ENCODE assay signal across 9 mouse cellular contexts in genomic region chr9:65267742-65268515, GRCm38 (mm10). TPM values are rescaled to one million over a fixed set of nuclear protein-coding genes. Genes with fewer than 3 reads are reported as not detected.
DNase-seq lines count a peak whose midpoint lies in the region; ATAC-seq and TF ChIP-seq lines count a peak whose summit lies in the region.
"Had no signal": no experiment of that assay in that cellular context is flagged by ENCODE, and none has a peak within 500 bp of the region (broad histone marks: within the 10 kb centered on the region; RNA-seq: fewer than 3 reads in every experiment).

No protein-coding gene starts in this region.

- POLR2A ChIA-PET in Patski (lab: Charles Lee) = no interaction called here

- TF ChIP-seq CTCF in Patski (IDR thresholded peaks at IDR 0.05) = no peak
- TF ChIP-seq CTCF in olfactory bulb, adult 2 months (IDR thresholded peaks at IDR 0.05; ENCODE audit: insufficient read depth, low read depth, low read length) = no peak

- no peak overlapping the region for H3K4me3 ChIP-seq in hindbrain, embryonic 15.5 days
- H3K4me3 ChIP-seq in olfactory bulb, adult 2 months (ENCODE audit: insufficient read depth, low read depth, low read length) = no peak overlapping the region

- intact Hi-C loops in heart, postnatal 10 days (cut with DNase I) = no loop called here

- in situ Hi-C loops in Patski (cut with MboI; ENCODE audit: low pct_unique_long_range_greater_than_20kb) = no loop called here

- 22% methylated on average over 7 of the region's 7 CpGs for WGBS in hindbrain, embryonic 15.5 days
- WGBS in olfactory bulb, adult 2 months = 32% methylated on average over 7 of the region's 7 CpGs

- peaks cover 7% of the 10 kb centered on the region for H3K27me3 ChIP-seq in Patski
- H3K27me3 ChIP-seq in hindbrain, embryonic 15.5 days = no peaks in the 10 kb centered on the region

- peak overlapping the region; percentile 87 for H3K27ac ChIP-seq in hindbrain, embryonic 15.5 days (replicated peaks)
- peak overlapping the region; percentile 41; the same call in 1 of the 2 replicates for H3K27ac ChIP-seq in olfactory bulb, adult 2 months (ENCODE audit: insufficient read depth, low read depth, low read length)

- 0 out of 2 replicates have a peak overlapping the region, but pooled peaks have one; percentile 7 for H3K4me2 ChIP-seq in hindbrain, embryonic 15.5 days

- H3K36me3 ChIP-seq in hindbrain, embryonic 15.5 days = no peaks in the 10 kb centered on the region

- CTCF ChIA-PET in Patski (lab: Charles Lee) = interaction anchor here (1.0 to 2.7 kb wide), 2 partner anchors 14 to 32 kb away, joined by 3 to 7 read pairs; no protein-coding TSS in a partner anchor

- peaks cover 22% of the 10 kb centered on the region for H3K4me1 ChIP-seq in hindbrain, embryonic 15.5 days (replicated peaks)
- H3K4me1 ChIP-seq in olfactory bulb, adult 2 months (ENCODE audit: control insufficient read depth, insufficient read depth, low read length) = peaks cover 12% of the 10 kb centered on the region

- peak; percentile 17 for DNase-seq in Patski (ENCODE audit: low read depth, low spot score)
- DNase-seq in cerebellum, postnatal 14 days = peak; percentile 69 to 76
- peak; percentile 63 to 87 for DNase-seq in layer of hippocampus, postnatal 14 days (ENCODE audit: low spot score in 2 of 2)
- no peak for DNase-seq in liver
- DNase-seq in urinary bladder, postnatal 4 days (ENCODE audit: low spot score in 2 of 2) = no peak
- no peak for DNase-seq in heart, postnatal 10 days

- no peak for TF ChIP-seq POLR2A in olfactory bulb, adult 2 months (IDR thresholded peaks at IDR 0.05; ENCODE audit: insufficient read depth, low read depth, low read length)

- ATAC-seq in Patski = no peak
- peak; percentile 92 for ATAC-seq in hindbrain, embryonic 15.5 days (ENCODE audit: low FRiP score, low read depth)

- H3K9me3 ChIP-seq in hindbrain, embryonic 15.5 days = no peaks in the 10 kb centered on the region

- peak overlapping the region; percentile 6; the same call in 1 of the 2 replicates for H3K9ac ChIP-seq in hindbrain, embryonic 15.5 days

RNA-seq across cellular contexts. Expression of gene Cilp, which starts 2.9 kb away (rescaled TPM):
- polyA plus RNA-seq in Patski (2021) = not detected
- polyA plus RNA-seq in hindbrain, embryonic 15.5 days (2015; fragmentation: Nextera tagmentation; extraction: Ambion mirVana) = 0.20 and 0.48 TPM in 2 replicates
- under 1 TPM; 0.07 to 0.14 TPM for total RNA-seq in layer of hippocampus, postnatal 14 days (2021)
- not detected in 2 replicates for polyA plus RNA-seq in olfactory bulb, adult 2 months (2012; ENCODE audit: insufficient read depth, insufficient read length, low replicate concordance, missing spikeins)
- 1 to 10 TPM; 5.4 to 6.6 TPM for total RNA-seq in heart, postnatal 10 days (2021)
- polyA plus RNA-seq: heart, embryonic 14.5 days had no signal

RNA-seq across cellular contexts. Expression of gene Clpx, which starts 26.1 kb away (rescaled TPM):
- polyA plus RNA-seq in Patski (2021) = 39.2 TPM
- polyA plus RNA-seq in hindbrain, embryonic 15.5 days (2015; fragmentation: Nextera tagmentation; extraction: Ambion mirVana) = 37.1 and 40.3 TPM in 2 replicates
- total RNA-seq in layer of hippocampus, postnatal 14 days (2021) = 10 to 100 TPM; 30.4 to 30.8 TPM
- not detected in 2 replicates for polyA plus RNA-seq in olfactory bulb, adult 2 months (2012; ENCODE audit: insufficient read depth, insufficient read length, low replicate concordance, missing spikeins)
- 10 to 100 TPM; 76.3 to 83.4 TPM for total RNA-seq in heart, postnatal 10 days (2021)

Comparison
In these comparisons a context has a peak if more than half of its experiments do, and no peak if none do; other contexts are left out.
1. DNase-seq: peak in Patski (single experiment), cerebellum, postnatal 14 days (2 of 2) and layer of hippocampus, postnatal 14 days (2 of 2); none in liver (single experiment), urinary bladder, postnatal 4 days (0 of 2) and heart, postnatal 10 days (0 of 2).